Mouse (Mus musculus) frontal cortex, postnatal 10 days (tissue): ENCODE measurements around the gene Stk11ip.

Source experiments
- DNase-seq, 2 experiments: peaks; one replicate each; pipeline ENCODE4 v3.0.0; 2022; ENCODE audit warnings: low spot score in 2 of 2, mixed read lengths in 1 of 2

Gene Stk11ip

DNA sequence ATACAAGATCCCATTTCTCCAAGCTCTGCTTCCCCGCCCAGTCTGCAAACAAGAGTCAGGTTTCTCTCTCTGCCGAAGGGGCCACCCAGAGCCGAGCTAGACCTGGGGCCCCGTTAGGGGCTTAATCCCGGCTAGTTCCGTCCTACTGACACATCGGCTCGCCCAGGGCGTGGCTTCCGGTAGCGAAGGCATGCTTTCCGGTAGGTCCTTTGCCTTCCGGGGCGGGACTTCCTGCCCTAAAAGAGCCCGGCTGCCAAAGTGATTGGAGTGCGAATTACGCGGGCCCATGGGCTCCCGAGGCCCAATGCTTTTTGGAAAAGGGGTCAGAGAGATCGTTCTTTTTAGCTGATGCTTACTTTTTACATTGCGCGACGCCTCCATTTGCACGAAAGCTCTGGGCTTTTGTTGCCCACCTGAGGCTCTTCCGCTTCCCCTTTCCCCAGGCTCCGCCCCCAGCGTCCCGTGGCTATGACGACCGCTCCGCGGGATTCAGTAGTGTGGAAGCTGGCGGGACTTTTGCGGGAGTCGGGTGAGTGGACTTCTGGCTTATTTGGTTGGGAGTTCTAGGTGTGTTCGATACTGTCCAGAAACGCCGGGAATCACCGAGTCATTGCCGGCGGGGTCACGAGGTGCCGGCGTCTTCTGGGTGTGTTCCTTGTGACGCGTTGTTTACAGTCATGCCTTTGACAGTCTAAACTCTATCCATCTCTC lies at the start of gene Stk11ip:
Gene Stk11ip (plus strand): TSS at position 209 of the 711 bp plus-strand sequence.
- peak; percentile 85 to 89 for DNase-seq

DNA sequence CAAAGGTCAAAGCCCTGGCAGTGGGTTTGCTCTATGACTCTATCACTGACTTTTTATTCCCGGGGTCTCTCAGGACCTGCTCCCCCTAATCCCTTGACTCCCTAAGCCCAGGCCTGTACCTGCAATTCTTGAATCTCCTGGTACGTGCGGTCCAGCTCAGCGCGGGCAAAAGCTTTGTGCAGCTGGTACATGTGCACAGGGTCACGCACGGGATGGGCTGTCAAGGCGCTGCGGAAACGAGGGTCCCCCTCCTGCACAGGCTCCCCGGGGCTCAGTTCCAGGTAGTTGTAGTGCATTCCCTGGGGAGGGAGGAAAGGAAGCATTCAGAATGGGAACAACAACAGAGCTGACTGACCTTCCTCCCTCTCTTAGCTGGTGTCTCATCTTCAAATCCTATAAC lies 44.9 kb upstream of the Stk11ip start:
- DNase-seq = no peak

- peak in 1 of 2 experiments; percentile 78 for DNase-seq
Observed at GRCm38 (mm10) chr1:75477264-75477965, 43.9 kb upstream of the Stk11ip start.

DNA sequence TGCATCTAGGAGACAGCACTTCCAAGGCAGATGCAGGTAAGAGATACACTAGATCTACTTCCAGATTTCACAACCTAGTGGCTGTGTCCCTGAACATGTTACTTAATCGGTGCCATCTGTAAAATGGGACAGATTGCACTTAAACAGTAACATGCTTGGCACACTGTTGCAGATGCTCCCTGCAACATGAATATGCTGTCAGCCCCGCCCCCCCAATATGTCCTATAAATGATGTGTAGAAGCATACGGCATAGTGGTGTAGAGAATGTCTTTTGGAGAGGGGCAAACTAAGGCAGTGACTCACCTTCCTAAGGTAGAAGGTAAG lies 43.4 kb upstream of the Stk11ip start:
- DNase-seq = no peak

DNA sequence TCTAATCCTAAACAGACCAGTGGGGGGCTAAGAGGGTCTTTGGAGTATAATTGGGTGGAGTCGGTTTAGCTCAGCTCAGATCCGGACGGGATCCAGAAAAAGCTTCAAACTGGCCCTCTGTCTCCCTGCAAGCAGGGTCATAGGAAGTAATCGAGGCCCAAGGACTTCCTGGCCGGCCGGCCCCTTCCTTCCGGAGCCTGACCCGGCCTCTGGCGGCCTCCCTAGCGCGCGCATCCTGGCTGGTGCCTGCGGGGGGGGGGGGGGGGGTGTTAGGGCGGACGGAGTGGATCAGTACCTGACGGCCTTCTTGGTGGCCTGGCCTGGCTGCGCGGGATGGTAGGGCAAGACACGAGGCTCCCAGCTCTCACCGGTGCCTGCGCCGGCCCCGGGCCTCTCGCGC lies 42.8 kb upstream of the Stk11ip start:
- DNase-seq = no peak

- peak; percentile 97 to 98 for DNase-seq
Observed at GRCm38 (mm10) chr1:75478916-75479634, 42.3 kb upstream of the Stk11ip start, which contains the start of the genes Chpf and Tmem198. TSS of gene Chpf (minus strand) at chr1:75479307. TSS of gene Tmem198 (plus strand) at chr1:75479532.

GRCm38 (mm10) chr1:75479635-75479989 lies 41.7 kb upstream of the Stk11ip start:
- no peak for DNase-seq

DNA sequence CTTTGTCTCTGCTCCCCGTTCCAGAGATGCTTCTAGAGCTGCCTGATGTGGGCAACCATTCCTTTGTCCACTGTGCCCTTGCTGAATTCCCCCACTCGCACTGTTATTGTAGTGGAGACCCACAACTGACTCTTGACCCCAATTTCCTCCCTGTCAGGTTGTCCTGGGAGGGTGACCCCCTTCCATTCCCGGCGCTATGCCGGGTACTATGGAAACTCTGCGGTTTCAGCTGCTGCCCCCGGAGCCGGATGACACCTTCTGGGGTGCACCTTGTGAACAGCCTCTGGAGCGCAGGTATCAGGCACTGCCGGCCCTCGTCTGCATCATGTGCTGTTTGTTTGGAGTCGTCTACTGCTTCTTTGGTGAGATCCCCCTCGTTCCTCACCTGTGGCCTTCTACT lies 41.3 kb upstream of the Stk11ip start:
- DNase-seq = no peak

GRCm38 (mm10) chr1:75480735-75481134 lies 40.6 kb upstream of the Stk11ip start:
- DNase-seq = no peak

DNA sequence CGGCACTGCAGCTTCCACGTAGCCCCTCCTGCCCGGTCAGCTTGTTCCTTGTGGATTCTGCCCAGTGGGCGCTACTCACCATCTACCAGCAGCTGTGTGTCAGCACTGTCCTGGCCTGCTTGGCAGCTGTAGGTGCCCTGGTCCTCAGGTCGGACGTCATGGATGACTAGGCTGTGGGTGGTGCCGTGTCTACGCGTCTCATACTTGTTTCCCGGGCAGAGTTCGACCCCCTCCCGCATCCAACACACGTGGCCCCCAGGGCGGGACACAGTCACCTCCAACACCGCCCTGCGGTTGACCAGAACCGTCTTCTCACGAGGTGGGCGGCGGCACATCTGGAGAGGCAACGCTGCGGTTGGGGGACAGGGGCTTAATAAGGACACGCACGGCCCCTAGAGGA lies 34.8 kb upstream of the Stk11ip start:
- no peak for DNase-seq

DNA sequence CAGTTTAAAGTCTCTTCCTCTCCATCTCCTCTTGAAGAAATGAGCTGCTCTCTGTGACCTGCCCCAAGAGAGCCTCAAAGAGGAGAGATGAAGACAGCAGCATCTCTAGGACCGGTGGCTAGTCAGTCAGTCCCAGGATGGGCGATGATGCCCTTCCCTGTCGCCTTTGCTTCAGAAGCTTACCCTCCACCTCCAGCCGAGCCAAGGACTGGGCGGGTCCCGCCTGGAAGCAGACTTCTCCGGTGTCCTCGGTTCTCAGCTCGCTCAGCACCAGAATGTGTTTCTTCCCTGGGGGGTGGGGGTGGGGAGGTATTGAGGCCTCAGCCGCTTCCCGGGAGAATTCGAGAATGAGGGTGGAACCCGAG lies 34.3 kb upstream of the Stk11ip start:
- DNase-seq = no peak

GRCm38 (mm10) chr1:75487405-75488161 lies 33.7 kb upstream of the Stk11ip start:
- DNase-seq = peak; percentile 51 to 64

DNA sequence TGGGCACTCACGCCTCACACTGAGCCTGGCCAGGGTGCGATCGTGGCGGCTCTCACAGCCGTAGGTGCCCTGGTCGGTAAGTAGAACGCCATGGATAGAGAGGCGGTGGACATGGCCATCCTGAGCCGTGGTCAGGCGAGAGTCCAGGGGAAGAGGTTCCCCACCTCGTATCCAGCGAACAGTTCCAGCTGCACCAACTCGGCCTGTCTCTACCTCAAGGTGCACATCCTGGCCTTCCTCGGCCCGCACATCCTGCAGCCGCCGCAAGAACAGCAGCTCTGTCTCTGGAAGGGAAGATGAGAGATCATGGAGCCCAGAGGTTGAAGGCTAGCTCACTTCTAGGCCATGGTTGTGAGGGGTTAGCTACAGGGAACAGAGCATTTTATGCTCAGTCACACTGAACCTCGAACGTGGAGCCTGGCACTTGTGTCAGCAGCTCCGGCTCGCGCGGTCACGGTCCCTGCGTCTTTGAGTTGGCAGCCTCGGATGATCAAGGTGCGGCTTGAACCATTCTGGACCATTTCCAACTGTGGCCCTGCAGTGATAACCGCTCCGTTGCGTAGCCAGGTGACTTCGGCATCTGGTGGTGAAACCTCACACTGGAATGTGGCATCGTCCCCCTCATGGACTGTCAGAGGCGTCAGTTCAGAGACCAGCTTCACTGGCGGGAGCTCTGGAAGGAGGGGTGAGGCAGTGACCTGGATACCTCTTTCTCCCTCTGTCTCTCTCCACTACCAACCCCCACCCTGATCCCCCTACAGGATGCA lies 30.4 kb upstream of the Stk11ip start:
- no peak for DNase-seq

GRCm38 (mm10) chr1:75492579-75493170 lies 28.7 kb upstream of the Stk11ip start:
- DNase-seq = no peak

GRCm38 (mm10) chr1:75494878-75495548 lies 26.3 kb upstream of the Stk11ip start:
- DNase-seq = peak in 1 of 2 experiments; percentile 9

DNA sequence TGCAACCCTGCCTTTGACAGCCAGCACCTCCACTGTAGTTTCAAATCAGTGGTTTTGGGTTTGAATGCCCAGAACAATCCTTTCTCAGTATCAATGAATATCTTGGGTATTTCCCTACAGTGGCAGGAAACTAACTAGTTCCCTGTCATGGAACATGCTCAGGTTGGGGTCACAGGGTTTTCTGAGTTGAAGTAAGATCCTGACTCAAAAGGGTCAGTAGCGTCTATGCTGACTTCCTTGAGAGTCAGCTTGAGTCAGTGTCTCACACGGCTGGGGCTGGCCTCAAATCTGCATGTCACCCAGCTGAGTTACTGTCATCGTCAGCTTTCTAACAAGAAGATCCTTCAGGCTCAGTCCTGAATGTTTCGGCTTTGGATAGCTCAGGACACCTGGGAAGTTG lies 22.4 kb upstream of the Stk11ip start:
- DNase-seq = no peak

GRCm38 (mm10) chr1:75499441-75499840 lies 21.9 kb upstream of the Stk11ip start:
- no peak for DNase-seq

DNA sequence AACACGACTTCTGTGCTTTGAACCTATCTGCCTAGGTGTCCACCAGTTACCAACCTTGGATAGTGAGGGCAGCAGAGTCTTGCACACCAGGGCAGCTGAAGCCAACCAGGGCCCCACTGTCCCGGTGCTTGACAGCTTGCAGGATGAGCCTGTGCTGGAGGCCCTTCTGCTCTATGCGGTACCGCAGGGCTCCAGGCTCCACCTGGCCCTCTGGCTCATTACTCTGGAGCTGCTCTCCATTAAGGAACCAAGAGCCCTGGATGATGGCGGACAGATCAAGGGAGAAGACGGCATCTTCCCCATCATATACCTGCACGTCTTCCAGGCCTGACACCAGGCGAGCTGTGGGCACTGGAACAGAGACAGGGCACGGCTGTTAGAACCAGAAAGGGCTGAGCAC lies 19.4 kb upstream of the Stk11ip start:
- no peak for DNase-seq

DNA sequence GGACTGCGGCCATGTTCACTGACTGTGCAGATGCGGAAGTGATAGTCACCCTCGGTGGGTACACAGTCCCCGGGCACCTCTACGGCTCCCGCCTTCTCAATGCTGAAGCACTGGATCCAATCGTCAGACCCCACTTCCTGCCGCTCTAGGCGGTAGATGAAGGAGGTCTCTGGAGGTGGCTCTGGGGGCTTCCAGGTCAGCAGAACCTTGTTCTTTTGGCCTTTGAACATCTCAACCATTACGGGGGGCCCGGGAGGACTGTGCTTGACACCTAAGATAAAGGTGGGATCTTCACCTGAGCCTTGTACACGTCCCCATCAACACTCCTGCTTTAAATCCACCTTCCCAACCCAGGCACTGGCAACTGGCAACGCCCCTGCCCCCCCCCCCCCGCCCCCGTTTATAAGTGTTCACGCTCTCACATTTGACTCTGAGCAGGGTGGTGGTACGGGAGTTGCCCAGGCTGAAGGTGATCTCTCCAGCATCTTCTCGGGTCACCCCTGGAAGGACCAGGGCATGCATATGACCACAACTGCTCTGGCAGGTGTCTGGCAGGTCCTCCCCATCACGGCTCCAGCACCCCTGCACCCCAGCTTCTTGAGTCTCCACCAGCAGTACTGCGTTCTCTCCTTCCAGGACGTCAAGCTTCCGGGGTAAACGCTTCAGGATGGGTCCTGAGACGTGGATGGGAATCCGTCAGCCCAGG lies 18.2 kb upstream of the Stk11ip start:
- DNase-seq = no peak

GRCm38 (mm10) chr1:75503651-75503980 lies 17.7 kb upstream of the Stk11ip start:
- no peak for DNase-seq
